Mouse (Mus musculus) kidney, adult 18-20 months (tissue): ENCODE measurements at regions not wholly inside any gene's neighbourhood (a gene's known extent, or its start where the extent isn't known, plus 50 kb on each side); places are given as distances from the start of the nearest gene placed in this dataset.

Experiments
- DNase-seq: peaks from one replicate; pipeline ENCODE4 v3.0.0; 2021

- no peak for DNase-seq
These were observed 219.8 kb downstream of the Setd4 start for GRCm38 (mm10) chr16:93384039-93384537.

GRCm38 (mm10) chr16:93382945-93383344 is 220.9 kb downstream of the Setd4 start:
- no peak for DNase-seq

- DNase-seq, result no peak
These were observed 222.9 kb downstream of the Setd4 start for GRCm38 (mm10) chr16:93380717-93381671.

GRCm38 (mm10) chr16:93380117-93380516 is 223.7 kb downstream of the Setd4 start:
- no peak for DNase-seq

GRCm38 (mm10) chr16:93379611-93380010 is 224.3 kb downstream of the Setd4 start:
- no peak for DNase-seq

GRCm38 (mm10) chr16:93374669-93375068 is 229.2 kb downstream of the Setd4 start:
- no peak for DNase-seq

GRCm38 (mm10) chr16:93369766-93370146 is 234.1 kb downstream of the Setd4 start:
- no peak for DNase-seq

- DNase-seq, result no peak
These were observed 234.8 kb downstream of the Setd4 start for GRCm38 (mm10) chr16:93368824-93369765.

- DNase-seq, result no peak
These were observed 235.9 kb downstream of the Setd4 start for GRCm38 (mm10) chr16:93367995-93368394.

GRCm38 (mm10) chr16:93367246-93367805 is 236.5 kb downstream of the Setd4 start:
- peak; percentile 10 for DNase-seq

GRCm38 (mm10) chr16:93366383-93366941 is 237.4 kb downstream of the Setd4 start:
- no peak for DNase-seq

GRCm38 (mm10) chr16:93365236-93365951 is 238.5 kb downstream of the Setd4 start:
- DNase-seq, result no peak

- DNase-seq, result no peak
These were observed 244.1 kb downstream of the Setd4 start for GRCm38 (mm10) chr16:93359772-93360171.

GRCm38 (mm10) chr16:93358613-93359012 is 245.2 kb downstream of the Setd4 start:
- DNase-seq, result no peak

GRCm38 (mm10) chr16:93358166-93358565 is 245.7 kb downstream of the Setd4 start:
- no peak for DNase-seq

- no peak for DNase-seq
These were observed 248.5 kb downstream of the Setd4 start for GRCm38 (mm10) chr16:93355204-93355899.

- no peak for DNase-seq
These were observed 249.9 kb downstream of the Setd4 start for GRCm38 (mm10) chr16:93353971-93354370.

GRCm38 (mm10) chr16:93344555-93344954 is 259.3 kb downstream of the Setd4 start:
- no peak for DNase-seq

GRCm38 (mm10) chr16:93342701-93343100 is 261.2 kb downstream of the Setd4 start:
- DNase-seq, result no peak

GRCm38 (mm10) chr16:93341791-93342190 is 262.1 kb downstream of the Setd4 start:
- no peak for DNase-seq

- DNase-seq, result no peak
These were observed 265.1 kb downstream of the Setd4 start for GRCm38 (mm10) chr16:93338806-93339205.
